Mouse (Mus musculus): ENCODE data around the gene Alppl2. TPM values are rescaled to one million over a fixed set of nuclear protein-coding genes. Genes with fewer than 3 reads are reported as not detected.

Alppl2 gene
- not detected in 4 replicates for total RNA-seq (2023; ENCODE audit: inconsistent age)

DNA sequence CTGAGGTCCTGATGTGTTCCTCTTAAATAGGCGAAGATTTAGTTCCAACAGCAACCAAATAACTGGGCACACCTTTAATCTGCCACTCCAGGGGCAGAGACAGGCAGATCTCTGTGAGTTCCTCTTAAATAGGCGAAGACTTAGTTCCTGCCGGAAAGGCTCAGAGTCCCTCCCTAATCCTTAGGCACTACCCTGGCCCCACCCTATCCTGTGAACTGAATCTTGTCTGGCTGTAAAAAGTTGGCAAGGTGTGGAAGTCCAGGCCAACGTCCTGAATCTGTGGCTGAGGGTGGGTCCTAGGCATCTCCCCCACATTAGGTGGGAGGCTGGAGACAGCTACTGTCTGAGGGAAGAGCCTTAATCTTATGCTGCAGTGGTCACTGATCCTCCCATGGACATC lies at the start of gene Alppl2:
Gene Alppl2, minus strand, starts transcription at position 101 of the 400 bp plus-strand sequence.

DNA sequence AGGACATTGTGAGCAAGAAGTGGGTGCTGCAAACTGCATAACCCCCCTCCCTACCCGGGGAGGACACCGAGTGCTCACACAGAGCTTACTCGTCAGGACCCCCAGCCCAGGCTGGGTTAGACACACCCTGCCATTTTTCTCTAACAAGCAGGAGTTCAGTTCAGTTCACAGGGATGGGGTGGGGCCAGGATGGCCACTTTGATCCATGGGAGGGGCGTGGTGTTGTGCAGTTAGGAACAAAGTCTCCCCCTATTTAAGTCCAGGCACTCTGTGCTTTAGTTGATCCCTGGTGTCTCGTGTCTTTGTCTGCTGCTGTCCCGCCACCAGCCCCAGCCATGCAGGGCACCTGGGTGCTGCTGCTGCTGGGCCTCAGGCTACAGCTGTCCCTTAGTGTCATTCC lies 34.9 kb upstream of the Alppl2 start, which contains the start of gene Akp3:
Gene Akp3, plus strand, starts transcription at position 301 of the 400 bp plus-strand sequence.

DNA sequence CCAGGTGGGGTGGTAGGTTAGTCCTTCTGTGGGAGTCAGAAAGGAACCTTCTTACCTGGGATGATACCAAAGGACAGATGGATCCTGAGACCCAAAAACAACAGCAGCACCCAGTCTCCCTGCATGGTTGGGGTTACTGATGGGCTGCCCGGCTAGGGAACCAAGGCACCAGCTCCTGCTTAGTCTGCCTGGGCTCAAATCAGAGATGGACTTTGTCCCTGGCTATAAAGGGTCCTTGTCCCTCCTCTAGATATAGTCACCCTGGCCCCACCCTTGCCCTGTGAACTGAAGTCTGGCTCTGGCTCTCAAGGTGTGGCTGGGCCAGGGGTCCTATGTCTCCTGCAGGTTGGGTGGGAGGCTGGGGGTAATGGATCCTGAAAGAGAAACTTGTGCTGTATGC lies 11.7 kb upstream of the Alppl2 start, which contains the start of gene Alpi:
Gene Alpi, minus strand, starts transcription at position 196 of the 400 bp plus-strand sequence.

Other genes starting within 250 kb of the Alppl2 start
- gene Alpi, start 11.7 kb upstream of the Alppl2 start, total RNA-seq (2023; ENCODE audit: inconsistent age): not detected in 4 replicates
- not detected in 4 replicates for gene Akp3, start 35.0 kb upstream of the Alppl2 start, total RNA-seq (2023; ENCODE audit: inconsistent age)
- gene Ecel1, start 66.6 kb upstream of the Alppl2 start, total RNA-seq (2023; ENCODE audit: inconsistent age): not detected in 4 replicates
- not detected in 4 replicates for gene Prss56, start 93.4 kb upstream of the Alppl2 start, total RNA-seq (2023; ENCODE audit: inconsistent age)
- not detected in 4 replicates for gene Chrnd, start 100.7 kb upstream of the Alppl2 start, total RNA-seq (2023; ENCODE audit: inconsistent age)
- not detected in 4 replicates for gene Chrng, start 114.7 kb upstream of the Alppl2 start, total RNA-seq (2023; ENCODE audit: inconsistent age)
- 97.9 to 113 TPM (median 103 TPM) in 4 replicates for gene Eif4e2, start 124.0 kb upstream of the Alppl2 start, total RNA-seq (2023; ENCODE audit: inconsistent age)
- gene Efhd1, start 174.4 kb upstream of the Alppl2 start, total RNA-seq (2023; ENCODE audit: inconsistent age): 0.39 TPM in 1 of 4 replicates, not detected in the others
- gene Gigyf2, start 237.1 kb upstream of the Alppl2 start, total RNA-seq (2023; ENCODE audit: inconsistent age): 118 to 131 TPM (median 124 TPM) in 4 replicates

All from B cell, adult (primary cell).